Mouse (Mus musculus): ENCODE data around the gene Dram2.

DNA sequence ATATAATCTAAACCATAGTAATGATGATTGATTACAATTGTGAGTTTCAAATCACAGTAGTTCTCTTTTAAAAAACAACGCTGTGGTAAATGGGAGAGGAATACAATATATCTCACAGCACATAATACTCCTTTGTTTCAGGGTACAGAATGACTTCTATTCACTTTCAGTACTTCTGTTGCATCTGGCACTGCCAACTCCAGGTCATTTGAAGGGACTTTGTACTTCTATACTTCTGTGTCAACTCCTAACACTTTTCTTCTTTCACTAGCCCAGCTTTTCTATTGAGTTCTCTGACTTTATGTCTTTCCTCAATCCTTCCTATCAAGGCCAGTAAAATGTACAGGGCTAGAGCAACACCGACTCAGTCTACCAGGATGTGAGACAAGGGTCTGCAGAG, 21.2 kb upstream of the Dram2 start:
- TF ChIP-seq GATA1 (IDR thresholded peaks at IDR 0.05; ENCODE audit: low read length) = no peak
- TF ChIP-seq TAL1 (IDR thresholded peaks at IDR 0.05; ENCODE audit: low read length) = no peak

All from erythroblast, embryonic 14.5 days (primary cell).